Mouse (Mus musculus) MEL (cell line): Measurements from ENCODE around the gene Chd1l.

Experiments used
- BHLHE40 ChIP-seq: IDR thresholded peaks from 2 replicates; pipeline ENCODE4 v1.6.1; 2012; ENCODE audit warnings: low read depth, mild to moderate bottlenecking, inconsistent platforms, low read length, improper control_type of control experiment, borderline replicate concordance
- CHD2 ChIP-seq: IDR thresholded peaks from 2 replicates; pipeline ENCODE4 v1.6.1; 2011; ENCODE audit warnings: low read length, improper control_type of control experiment
- CTCF ChIP-seq, 3 experiments: IDR thresholded peaks in 2 of 3; conservative IDR thresholded peaks in 1 of 3; 2 replicates each; pipeline ENCODE4 v1.5.1; 2011 to 2012; ENCODE audit warnings: low read length in 3 of 3, low read depth in 2 of 3, mild to moderate bottlenecking in 2 of 3, improper control_type of control experiment in 1 of 3, inconsistent platforms in 1 of 3, mixed read lengths in 1 of 3, moderate library complexity in 1 of 3; ENCODE audit not compliant: control insufficient read depth in 1 of 3, insufficient read depth in 1 of 3, poor library complexity in 1 of 3, severe bottlenecking in 1 of 3
- MAFK ChIP-seq: IDR thresholded peaks from 2 replicates; pipeline ENCODE4 v1.6.1; 2011; ENCODE audit warnings: low read depth, mild to moderate bottlenecking, low read length, improper control_type of control experiment, borderline replicate concordance
- MAX ChIP-seq: IDR thresholded peaks from 2 replicates; pipeline ENCODE4 v1.6.1; 2011; ENCODE audit warnings: low read length, improper control_type of control experiment
- SIN3A ChIP-seq: IDR thresholded peaks from 2 replicates; pipeline ENCODE4 v1.6.1; 2012; ENCODE audit warnings: low read length, improper control_type of control experiment, inconsistent platforms
- SMC3 ChIP-seq: IDR thresholded peaks from 2 replicates; pipeline ENCODE4 v1.6.1; 2011; ENCODE audit warnings: low read depth, low read length, improper control_type of control experiment
- TBP ChIP-seq: IDR thresholded peaks from 2 replicates; pipeline ENCODE4 v1.8.0; 2011; ENCODE audit warnings: low read depth, low read length, improper control_type of control experiment
- TCF12 ChIP-seq: IDR thresholded peaks from 2 replicates; pipeline ENCODE4 v1.6.1; 2014; ENCODE audit warnings: low read depth, mild to moderate bottlenecking, inconsistent platforms, low read length, improper control_type of control experiment, moderate library complexity
- USF1 ChIP-seq: IDR thresholded peaks from 2 replicates; pipeline ENCODE4 v1.6.1; 2014; ENCODE audit warnings: low read depth, mild to moderate bottlenecking, inconsistent platforms, low read length, improper control_type of control experiment, moderate library complexity

DNA sequence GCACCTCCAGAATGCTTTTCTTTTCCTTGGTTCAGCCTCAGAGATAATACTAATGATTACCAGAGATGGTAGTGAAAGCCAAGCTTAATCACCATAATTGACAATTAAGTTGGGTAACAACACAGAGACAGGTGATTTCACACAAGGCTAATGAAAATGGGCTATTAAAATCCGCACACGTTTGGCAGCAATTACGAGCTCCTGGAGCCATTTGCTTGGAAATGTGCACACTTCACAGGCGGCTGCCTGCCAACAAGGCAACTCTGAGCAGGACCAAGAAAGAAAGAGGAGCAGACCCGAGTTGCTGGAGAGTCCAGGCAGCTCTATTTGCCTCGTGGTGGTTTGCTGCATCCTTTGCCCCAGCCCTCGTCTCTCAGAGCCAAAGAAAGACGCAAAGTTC lies 84.5 kb downstream of the Chd1l start:
- TF ChIP-seq CTCF (IDR thresholded peaks at IDR 0.05 in 2 of 3, conservative IDR thresholded peaks at IDR 0.05 in 1 of 3; ENCODE audit: control insufficient read depth in 1 of 3, insufficient read depth in 1 of 3, low read depth in 2 of 3, low read length in 3 of 3, poor library complexity in 1 of 3, severe bottlenecking in 1 of 3) (no peak), BHLHE40 (no peak), SMC3 (no peak), TCF12 (no peak), MAX (no peak), USF1 (no peak), CHD2 (no peak), SIN3A (no peak), MAFK (no peak), TBP (no peak)
